Mouse (Mus musculus) G1E (cell line): ENCODE measurements at regions not wholly inside any gene's neighbourhood (a gene's known extent, or its start where the extent isn't known, plus 50 kb on each side); places are given as distances from the start of the nearest gene placed in this dataset.

Experiments
- CTCF ChIP-seq: IDR thresholded peaks from 2 replicates; pipeline ENCODE4 v1.5.1; 2012; ENCODE audit warnings: low read depth, low read length, inconsistent platforms, mixed read lengths
- GATA1 ChIP-seq: IDR thresholded peaks from 2 replicates; pipeline ENCODE4 v1.6.1; 2012; ENCODE audit warnings: borderline replicate concordance, low read length, inconsistent platforms, mixed read lengths
- GATA2 ChIP-seq: IDR thresholded peaks from 2 replicates; pipeline ENCODE4 v1.6.1; 2012; ENCODE audit warnings: low read depth, low read length, inconsistent platforms, borderline replicate concordance
- POLR2AphosphoS5 ChIP-seq: IDR thresholded peaks from 2 replicates; pipeline ENCODE4 v1.6.1; 2012; ENCODE audit warnings: low read depth, low read length, inconsistent platforms; ENCODE audit not compliant: insufficient replicate concordance
- TAL1 ChIP-seq: conservative IDR thresholded peaks from 2 replicates; pipeline ENCODE4 v1.6.1; 2012; ENCODE audit warnings: low read depth, low read length, inconsistent platforms, mixed read lengths

GRCm38 (mm10) chr13:52009231-52009630, 162.8 kb downstream of the Gadd45g start:
- TF ChIP-seq TAL1 (no peak), CTCF (no peak), GATA1 (no peak), GATA2 (no peak), POLR2AphosphoS5 (no peak)
